Comparison of ENCODE assay signal across 8 mouse cellular contexts in genomic region chr2:66124591-66125271, GRCm38 (mm10). TPM values are rescaled to one million over a fixed set of nuclear protein-coding genes. Genes with fewer than 3 reads are reported as not detected.
DNase-seq lines count a peak whose midpoint lies in the region; ATAC-seq and TF ChIP-seq lines count a peak whose summit lies in the region.

Gene Galnt3 (minus strand): TSS chr2:66124994.

- peaks cover 2% of the 10 kb centered on the region; the same call in 1 of the 2 replicates for H3K9me3 ChIP-seq in erythroblast, embryonic 14.5 days (ENCODE audit: control insufficient read depth, low read length)
- no peaks in the 10 kb centered on the region for H3K9me3 ChIP-seq in heart, embryonic 13.5 days
- no peaks in the 10 kb centered on the region for H3K9me3 ChIP-seq in kidney, embryonic 15.5 days (replicated peaks)
- no peaks in the 10 kb centered on the region for H3K9me3 ChIP-seq in liver, embryonic 14.5 days (ENCODE audit: control insufficient read depth, low read length)
- H3K9me3 ChIP-seq in stomach, embryonic 16.5 days (replicated peaks; ENCODE audit: control insufficient read depth, low read length) = no peaks in the 10 kb centered on the region

- no peak for TF ChIP-seq CTCF in liver, embryonic 14.5 days (IDR thresholded peaks at IDR 0.05; ENCODE audit: low read depth)

- under 1% methylated on average over 42 of the region's 74 CpGs for WGBS in heart, embryonic 13.5 days
- under 1% methylated on average over 70 of the region's 74 CpGs for WGBS in kidney, embryonic 15.5 days
- WGBS in liver, embryonic 14.5 days (ENCODE audit: insufficient replicate concordance) = under 1% methylated on average over 43 of the region's 74 CpGs
- WGBS in stomach, embryonic 16.5 days = under 1% methylated on average over 73 of the region's 74 CpGs

- peak within 1 kb of the TSS; percentile 76 for H3K9ac ChIP-seq in heart, embryonic 13.5 days
- H3K9ac ChIP-seq in kidney, embryonic 15.5 days = peak within 1 kb of the TSS; percentile 67
- no peak within 1 kb of the TSS for H3K9ac ChIP-seq in liver, embryonic 14.5 days (replicated peaks)
- H3K9ac ChIP-seq in stomach, embryonic 16.5 days (ENCODE audit: low read length) = peak within 1 kb of the TSS; percentile 77

- no peak within 1 kb of the TSS for H3K27ac ChIP-seq in heart, embryonic 13.5 days (replicated peaks)
- H3K27ac ChIP-seq in kidney, embryonic 15.5 days = peak within 1 kb of the TSS; percentile 48; the same call in 1 of the 2 replicates
- no peak within 1 kb of the TSS for H3K27ac ChIP-seq in liver, embryonic 14.5 days
- H3K27ac ChIP-seq in stomach, embryonic 16.5 days (ENCODE audit: low read length) = no peak within 1 kb of the TSS

- peak within 1 kb of the TSS; percentile 100 for H3K4me2 ChIP-seq in heart, embryonic 13.5 days
- peak within 1 kb of the TSS; percentile 100 for H3K4me2 ChIP-seq in kidney, embryonic 15.5 days
- peak within 1 kb of the TSS; percentile 36 for H3K4me2 ChIP-seq in liver, embryonic 14.5 days (ENCODE audit: low read depth)
- peak within 1 kb of the TSS; percentile 100 for H3K4me2 ChIP-seq in stomach, embryonic 16.5 days (ENCODE audit: low read depth, low read length)

- DNase-seq in cerebellum, adult 8-10 months = peak; percentile 4
- DNase-seq in liver, embryonic 14.5 days (ENCODE audit: low read depth in 3 of 3, low spot score in 3 of 3) = peak in 1 of 3 experiments; percentile 2

- H3K4me3 ChIP-seq in erythroblast, embryonic 14.5 days (replicated peaks) = peak within 1 kb of the TSS; percentile 33
- H3K4me3 ChIP-seq in heart, embryonic 13.5 days = peak within 1 kb of the TSS; percentile 76
- peak within 1 kb of the TSS; percentile 76 for H3K4me3 ChIP-seq in kidney, embryonic 15.5 days (replicated peaks)
- H3K4me3 ChIP-seq in liver, embryonic 14.5 days (ENCODE audit: insufficient read depth in 1 of 2, low read depth in 2 of 2, low read length in 2 of 2) = peak within 1 kb of the TSS; percentile 4 to 45
- peak within 1 kb of the TSS; percentile 76 for H3K4me3 ChIP-seq in stomach, embryonic 16.5 days (replicated peaks; ENCODE audit: low read length)

- no peaks in the 10 kb centered on the region for H3K4me1 ChIP-seq in erythroblast, embryonic 14.5 days (ENCODE audit: control insufficient read depth)
- peaks cover 11% of the 10 kb centered on the region; the same call in 1 of the 2 replicates for H3K4me1 ChIP-seq in heart, embryonic 13.5 days
- peaks cover 11% of the 10 kb centered on the region for H3K4me1 ChIP-seq in kidney, embryonic 15.5 days
- no peaks in the 10 kb centered on the region for H3K4me1 ChIP-seq in liver, embryonic 14.5 days (replicated peaks; ENCODE audit: control insufficient read depth in 2 of 2, insufficient read depth in 2 of 2, low read length in 1 of 2)
- 0 out of 2 replicates have a peak, but pooled peaks cover 3% of the 10 kb centered on the region for H3K4me1 ChIP-seq in stomach, embryonic 16.5 days (ENCODE audit: control insufficient read depth, insufficient read depth, low read length)

- no peak for ATAC-seq in erythroblast, adult 5-6 weeks (replicated peaks; ENCODE audit: low FRiP score, poor library complexity, severe bottlenecking)
- ATAC-seq in heart, embryonic 13.5 days (ENCODE audit: extremely low read depth, insufficient number of reproducible peaks, low FRiP score, low TSS enrichment) = no peak
- peak; percentile 89 for ATAC-seq in kidney, embryonic 15.5 days (replicated peaks; ENCODE audit: low FRiP score)
- ATAC-seq in liver, embryonic 14.5 days (ENCODE audit: insufficient read depth) = 0 out of 2 replicates have a peak, but pooled peaks have one; percentile 21
- peak; percentile 88 for ATAC-seq in monocyte, adult 5-6 weeks (replicated peaks; ENCODE audit: insufficient number of reproducible peaks, low FRiP score, low TSS enrichment, poor library complexity, severe bottlenecking)
- ATAC-seq in stomach, embryonic 16.5 days (ENCODE audit: insufficient read depth, low FRiP score) = peak; percentile 90; the same call in 1 of the 2 replicates

- TF ChIP-seq EP300 in liver, embryonic 14.5 days (IDR thresholded peaks at IDR 0.05; ENCODE audit: low read depth) = no peak

- H3K27me3 ChIP-seq in erythroblast, embryonic 14.5 days (ENCODE audit: control insufficient read depth) = peaks cover 41% of the 10 kb centered on the region
- peaks cover 48% of the 10 kb centered on the region for H3K27me3 ChIP-seq in heart, embryonic 13.5 days (replicated peaks)
- peaks cover 31% of the 10 kb centered on the region for H3K27me3 ChIP-seq in kidney, embryonic 15.5 days
- peaks cover 29% of the 10 kb centered on the region for H3K27me3 ChIP-seq in liver, embryonic 14.5 days (ENCODE audit: control insufficient read depth, insufficient read depth, low read length)
- no peaks in the 10 kb centered on the region for H3K27me3 ChIP-seq in stomach, embryonic 16.5 days (ENCODE audit: control insufficient read depth, insufficient read depth, low read length)

- no peaks in the 10 kb centered on the region for H3K36me3 ChIP-seq in erythroblast, embryonic 14.5 days (ENCODE audit: control insufficient read depth)
- no peaks in the 10 kb centered on the region for H3K36me3 ChIP-seq in heart, embryonic 13.5 days
- H3K36me3 ChIP-seq in kidney, embryonic 15.5 days = no peaks in the 10 kb centered on the region
- H3K36me3 ChIP-seq in liver, embryonic 14.5 days (replicated peaks; ENCODE audit: control insufficient read depth, insufficient read depth, low read depth) = no peaks in the 10 kb centered on the region
- no peaks in the 10 kb centered on the region for H3K36me3 ChIP-seq in stomach, embryonic 16.5 days (ENCODE audit: control insufficient read depth, insufficient read depth, low read length)

RNA-seq across cellular contexts. Expression of gene Galnt3, which starts in this region (rescaled TPM):
- polyA plus RNA-seq in erythroblast, embryonic 14.5 days (2012) = not detected in 2 replicates
- total RNA-seq in erythroblast, adult 5-6 weeks (2015; ENCODE audit: low replicate concordance) = 0.58 and 10.7 TPM in 2 replicates
- total RNA-seq in erythroblast, adult 5-6 weeks (2017; ENCODE audit: low replicate concordance) = 4.0 and 5.3 TPM in 2 replicates
- polyA plus RNA-seq in heart, embryonic 13.5 days (2015; fragmentation: Nextera tagmentation; extraction: Ambion mirVana) = 0.43 and 0.70 TPM in 2 replicates
- 9.8 and 12.7 TPM in 2 replicates for polyA plus RNA-seq in kidney, embryonic 15.5 days (2015; fragmentation: Nextera tagmentation; extraction: Ambion mirVana)
- 0.24 and 0.70 TPM in 2 replicates for polyA plus RNA-seq in liver, embryonic 14.5 days (2012; rRNA removed)
- 0.33 and 0.52 TPM in 2 replicates for polyA plus RNA-seq in liver, embryonic 14.5 days (2014; fragmentation: Nextera tagmentation; extraction: Ambion mirVana)
- 2.9 to 20.3 TPM (median 4.0 TPM) in 3 replicates for total RNA-seq in monocyte, adult 5-6 weeks (2017)
- polyA plus RNA-seq in stomach, embryonic 16.5 days (2015; fragmentation: Nextera tagmentation; extraction: Ambion mirVana) = 10.2 and 12.4 TPM in 2 replicates

Comparison
In these comparisons a context has a peak if more than half of its experiments do, and no peak if none do; other contexts are left out.
1. Peak in ATAC-seq, H3K4me3 ChIP-seq and H3K4me2 ChIP-seq in liver, embryonic 14.5 days; RNA of the gene not detected or under 1 TPM.
2. H3K4me3 ChIP-seq: peak in every context shown above with its lines; median percentile 76 in heart, embryonic 13.5 days; 76 in kidney, embryonic 15.5 days; 76 in stomach, embryonic 16.5 days; 33 in erythroblast, embryonic 14.5 days; 24 in liver, embryonic 14.5 days.
3. ATAC-seq: peak in kidney, embryonic 15.5 days (single experiment), monocyte, adult 5-6 weeks (single experiment) and stomach, embryonic 16.5 days (single experiment); none in erythroblast, adult 5-6 weeks (single experiment) and heart, embryonic 13.5 days (single experiment).
4. H3K4me2 ChIP-seq: peak in every context shown above with its lines; median percentile 100 in heart, embryonic 13.5 days; 100 in kidney, embryonic 15.5 days; 100 in stomach, embryonic 16.5 days; 36 in liver, embryonic 14.5 days.